Mouse (Mus musculus): ENCODE data around the gene 1700003H04Rik. TPM values are rescaled to one million over a fixed set of nuclear protein-coding genes. Genes with fewer than 3 reads are reported as not detected.

1700003H04Rik gene
- polyA plus RNA-seq (2012; ENCODE audit: insufficient read depth, insufficient read length, missing spikeins), result not detected in 2 replicates

- no peak within 1 kb of the TSS for H3K27ac ChIP-seq (ENCODE audit: insufficient read depth, low read depth, low read length)
- TF ChIP-seq CTCF (IDR thresholded peaks at IDR 0.05; ENCODE audit: low read depth, low read length), result no peak
- TF ChIP-seq POLR2A (IDR thresholded peaks at IDR 0.05; ENCODE audit: borderline replicate concordance, low read depth, low read length), result no peak
- H3K4me1 ChIP-seq (ENCODE audit: control insufficient read depth, insufficient read depth, low read length), result no peaks in the 10 kb centered on the region
- H3K4me3 ChIP-seq (ENCODE audit: insufficient read depth, low read length), result no peak within 1 kb of the TSS
Observed at GRCm38 (mm10) chr3:124581001-124581400, at the start of gene 1700003H04Rik. Gene 1700003H04Rik (minus strand): TSS chr3:124581101.

GRCm38 (mm10) chr3:124623031-124623430 is 42.1 kb upstream of the 1700003H04Rik start:
- Histone ChIP-seq H3K4me3 (ENCODE audit: insufficient read depth, low read length) (no peak overlapping the region), H3K4me1 (ENCODE audit: control insufficient read depth, insufficient read depth, low read length) (no peaks in the 10 kb centered on the region), H3K27ac (ENCODE audit: insufficient read depth, low read depth, low read length) (no peak overlapping the region)
- TF ChIP-seq POLR2A (IDR thresholded peaks at IDR 0.05; ENCODE audit: borderline replicate concordance, low read depth, low read length) (no peak), CTCF (IDR thresholded peaks at IDR 0.05; ENCODE audit: low read depth, low read length) (no peak)

- TF ChIP-seq POLR2A (IDR thresholded peaks at IDR 0.05; ENCODE audit: borderline replicate concordance, low read depth, low read length), result no peak
- Histone ChIP-seq H3K4me1 (ENCODE audit: control insufficient read depth, insufficient read depth, low read length) (no peaks in the 10 kb centered on the region), H3K4me3 (ENCODE audit: insufficient read depth, low read length) (no peak overlapping the region), H3K27ac (ENCODE audit: insufficient read depth, low read depth, low read length) (no peak overlapping the region)
Observed at GRCm38 (mm10) chr3:124613287-124613686, 32.4 kb upstream of the 1700003H04Rik start.

GRCm38 (mm10) chr3:124609956-124610355 is 29.1 kb upstream of the 1700003H04Rik start:
- no peaks in the 10 kb centered on the region for H3K4me1 ChIP-seq (ENCODE audit: control insufficient read depth, insufficient read depth, low read length)
- no peak overlapping the region for H3K4me3 ChIP-seq (ENCODE audit: insufficient read depth, low read length)
- TF ChIP-seq POLR2A (IDR thresholded peaks at IDR 0.05; ENCODE audit: borderline replicate concordance, low read depth, low read length) (no peak), CTCF (IDR thresholded peaks at IDR 0.05; ENCODE audit: low read depth, low read length) (no peak)
- no peak overlapping the region for H3K27ac ChIP-seq (ENCODE audit: insufficient read depth, low read depth, low read length)

GRCm38 (mm10) chr3:124606021-124606517 is 25.2 kb upstream of the 1700003H04Rik start:
- no peaks in the 10 kb centered on the region for H3K4me1 ChIP-seq (ENCODE audit: control insufficient read depth, insufficient read depth, low read length)
- H3K27ac ChIP-seq (ENCODE audit: insufficient read depth, low read depth, low read length), result no peak overlapping the region
- TF ChIP-seq CTCF (IDR thresholded peaks at IDR 0.05; ENCODE audit: low read depth, low read length) (no peak), POLR2A (IDR thresholded peaks at IDR 0.05; ENCODE audit: borderline replicate concordance, low read depth, low read length) (no peak)
- no peak overlapping the region for H3K4me3 ChIP-seq (ENCODE audit: insufficient read depth, low read length)

- no peak overlapping the region for H3K4me3 ChIP-seq (ENCODE audit: insufficient read depth, low read length)
- TF ChIP-seq POLR2A (IDR thresholded peaks at IDR 0.05; ENCODE audit: borderline replicate concordance, low read depth, low read length) (no peak), CTCF (IDR thresholded peaks at IDR 0.05; ENCODE audit: low read depth, low read length) (no peak)
Observed at GRCm38 (mm10) chr3:124605518-124605917, 24.6 kb upstream of the 1700003H04Rik start.

GRCm38 (mm10) chr3:124597789-124598188 is 16.9 kb upstream of the 1700003H04Rik start:
- Histone ChIP-seq H3K4me3 (ENCODE audit: insufficient read depth, low read length) (no peak overlapping the region), H3K27ac (ENCODE audit: insufficient read depth, low read depth, low read length) (no peak overlapping the region), H3K4me1 (ENCODE audit: control insufficient read depth, insufficient read depth, low read length) (no peaks in the 10 kb centered on the region)
- TF ChIP-seq CTCF (IDR thresholded peaks at IDR 0.05; ENCODE audit: low read depth, low read length) (no peak), POLR2A (IDR thresholded peaks at IDR 0.05; ENCODE audit: borderline replicate concordance, low read depth, low read length) (no peak)

More at GRCm38 (mm10) chr3:124605518-124605917, 24.6 kb upstream of the 1700003H04Rik start:
- Histone ChIP-seq H3K27ac (ENCODE audit: insufficient read depth, low read depth, low read length) (no peak overlapping the region), H3K4me1 (ENCODE audit: control insufficient read depth, insufficient read depth, low read length) (no peaks in the 10 kb centered on the region)

GRCm38 (mm10) chr3:124587534-124587933 is 6.6 kb upstream of the 1700003H04Rik start:
- Histone ChIP-seq H3K4me1 (ENCODE audit: control insufficient read depth, insufficient read depth, low read length) (no peaks in the 10 kb centered on the region), H3K27ac (ENCODE audit: insufficient read depth, low read depth, low read length) (no peak overlapping the region), H3K4me3 (ENCODE audit: insufficient read depth, low read length) (no peak overlapping the region)
- TF ChIP-seq CTCF (IDR thresholded peaks at IDR 0.05; ENCODE audit: low read depth, low read length) (no peak), POLR2A (IDR thresholded peaks at IDR 0.05; ENCODE audit: borderline replicate concordance, low read depth, low read length) (no peak)

GRCm38 (mm10) chr3:124585761-124586160 is 4.9 kb upstream of the 1700003H04Rik start:
- H3K4me3 ChIP-seq (ENCODE audit: insufficient read depth, low read length), result no peak overlapping the region
- no peak overlapping the region for H3K27ac ChIP-seq (ENCODE audit: insufficient read depth, low read depth, low read length)
- no peaks in the 10 kb centered on the region for H3K4me1 ChIP-seq (ENCODE audit: control insufficient read depth, insufficient read depth, low read length)
- TF ChIP-seq POLR2A (IDR thresholded peaks at IDR 0.05; ENCODE audit: borderline replicate concordance, low read depth, low read length), result no peak
- no peak for TF ChIP-seq CTCF (IDR thresholded peaks at IDR 0.05; ENCODE audit: low read depth, low read length)

GRCm38 (mm10) chr3:124557317-124557716 is 23.6 kb downstream of the 1700003H04Rik start:
- Histone ChIP-seq H3K27ac (ENCODE audit: insufficient read depth, low read depth, low read length) (no peak overlapping the region), H3K4me3 (ENCODE audit: insufficient read depth, low read length) (no peak overlapping the region), H3K4me1 (ENCODE audit: control insufficient read depth, insufficient read depth, low read length) (no peaks in the 10 kb centered on the region)
- TF ChIP-seq POLR2A (IDR thresholded peaks at IDR 0.05; ENCODE audit: borderline replicate concordance, low read depth, low read length) (no peak), CTCF (IDR thresholded peaks at IDR 0.05; ENCODE audit: low read depth, low read length) (no peak)
